Mouse (Mus musculus) liver, embryonic 11.5 days (tissue): Measurements from ENCODE around the gene Polr2a. TPM values are rescaled to one million over a fixed set of nuclear protein-coding genes. Genes with fewer than 3 reads are reported as not detected.
"Not testable (repeated sequence)": the region's sequence is repeated elsewhere in the genome, so short reads cannot be mapped to it uniquely, and the experiment has no call there.

Experiments used
- ATAC-seq: fragments of 200-750 bp; cut with Nextera tagmentation; replicated peaks from 2 replicates; pipeline ENCODE4 v1.8.0; 2017; ENCODE audit warnings: moderate number of reproducible peaks, mild to moderate bottlenecking, moderate TSS enrichment, moderate library complexity; ENCODE audit not compliant: low FRiP score
- DNase-seq: peaks from one replicate; pipeline ENCODE4 v3.0.0-alpha.2; 2017; ENCODE audit warnings: low spot score
- H3K27ac ChIP-seq: fragments of 300-500 bp; sonication (generic); 2 replicates; pipeline ENCODE4 v1.5.1; 2014; ENCODE audit warnings: mild to moderate bottlenecking, low read depth, low read length, control low read depth
- H3K27me3 ChIP-seq: fragments of 300-500 bp; sonication (generic); replicated peaks from 2 replicates; pipeline ENCODE4 v1.6.1; 2014; ENCODE audit warnings: low read length, mixed read lengths; ENCODE audit not compliant: control insufficient read depth, insufficient read depth
- H3K36me3 ChIP-seq: fragments of 300-500 bp; sonication (generic); 2 replicates; pipeline ENCODE4 v1.6.1; 2014; ENCODE audit warnings: mild to moderate bottlenecking, low read length, moderate library complexity, mixed read lengths; ENCODE audit not compliant: control insufficient read depth, insufficient read depth
- H3K4me1 ChIP-seq: fragments of 300-500 bp; sonication (generic); replicated peaks from 2 replicates; pipeline ENCODE4 v1.6.1; 2014; ENCODE audit warnings: low read length, mixed read lengths; ENCODE audit not compliant: control insufficient read depth, insufficient read depth
- H3K4me2 ChIP-seq: fragments of 300-500 bp; sonication (generic); 2 replicates; pipeline ENCODE4 v1.6.1; 2014; ENCODE audit warnings: mild to moderate bottlenecking, control low read depth, moderate library complexity
- H3K4me3 ChIP-seq: fragments of 300-500 bp; sonication (generic); 2 replicates; pipeline ENCODE4 v1.5.1; 2014; ENCODE audit warnings: low read depth, low read length, control low read depth
- H3K9ac ChIP-seq: fragments of 300-500 bp; sonication (generic); 2 replicates; pipeline ENCODE4 v1.6.1; 2014; ENCODE audit warnings: low read depth, low read length, control low read depth
- H3K9me3 ChIP-seq: fragments of 300-500 bp; sonication (generic); 2 replicates; pipeline ENCODE4 v1.6.1; 2016; ENCODE audit warnings: low read length, inconsistent platforms, mixed read lengths; ENCODE audit not compliant: control insufficient read depth
- WGBS: fragments of 180-500 bp; shearing (Covaris S2); extraction: QIAGEN DNeasy Blood & Tissue Kit; methylation state at CpG from one replicate; pipeline ENCODE4 v1.1.7; 2014; 5-methylcytosine and 5-hydroxymethylcytosine counted together
- polyA plus RNA-seq: library from polyadenylated mRNA; unstranded; fragments of >200 nt; fragmentation: Nextera tagmentation; extraction: Ambion mirVana; gene quantifications from 2 replicates; pipeline ENCODE4 v1.2.1, GENCODE M21; 2014

The Polr2a gene
- polyA plus RNA-seq, 1 experiment from 2014 or later, result 46.1 TPM

GRCm38 (mm10) chr11:69708614-69709265 lies 49.7 kb downstream of the Polr2a start:
- peaks cover 14% of the 10 kb centered on the region for H3K4me1 ChIP-seq
- H3K9ac ChIP-seq, result no peak overlapping the region
- H3K4me3 ChIP-seq, result no peak overlapping the region
- no peak overlapping the region for H3K4me2 ChIP-seq
- no peaks in the 10 kb centered on the region for H3K27me3 ChIP-seq
- 82% methylated on average over 3 of the region's 3 CpGs for WGBS
- no peak overlapping the region for H3K27ac ChIP-seq
- H3K36me3 ChIP-seq, result no peaks in the 10 kb centered on the region
- no peaks in the 10 kb centered on the region for H3K9me3 ChIP-seq
- no peak for DNase-seq
- no peak for ATAC-seq

- no peak for ATAC-seq
- Histone ChIP-seq H3K4me2 (no peak overlapping the region), H3K9me3 (no peaks in the 10 kb centered on the region), H3K9ac (no peak overlapping the region), H3K27ac (no peak overlapping the region), H3K27me3 (no peaks in the 10 kb centered on the region), H3K36me3 (no peaks in the 10 kb centered on the region), H3K4me1 (peaks cover 14% of the 10 kb centered on the region), H3K4me3 (no peak overlapping the region)
- 80% methylated on average over 4 of the region's 4 CpGs for WGBS
- DNase-seq, result no peak
Measured at GRCm38 (mm10) chr11:69707873-69708381, 50.5 kb downstream of the Polr2a start.

- H3K27ac ChIP-seq, result no peak overlapping the region
- no peaks in the 10 kb centered on the region for H3K27me3 ChIP-seq
- WGBS, result 88% methylated on average over 4 of the region's 4 CpGs
- no peaks in the 10 kb centered on the region for H3K36me3 ChIP-seq
- DNase-seq, result no peak
- no peak overlapping the region for H3K4me2 ChIP-seq
- no peak for ATAC-seq
- no peak overlapping the region for H3K9ac ChIP-seq
- peaks cover 14% of the 10 kb centered on the region for H3K4me1 ChIP-seq
- no peaks in the 10 kb centered on the region for H3K9me3 ChIP-seq
- no peak overlapping the region for H3K4me3 ChIP-seq
Measured at GRCm38 (mm10) chr11:69707480-69707847, 51.0 kb downstream of the Polr2a start.

- DNase-seq, result no peak
- H3K36me3 ChIP-seq, result no peaks in the 10 kb centered on the region
- no peak for ATAC-seq
- no peaks in the 10 kb centered on the region for H3K9me3 ChIP-seq
- H3K27me3 ChIP-seq, result no peaks in the 10 kb centered on the region
- H3K9ac ChIP-seq, result no peak overlapping the region
- no peak overlapping the region for H3K4me3 ChIP-seq
- WGBS, result 57% methylated on average over 6 of the region's 6 CpGs
- H3K4me2 ChIP-seq, result no peak overlapping the region
- no peak overlapping the region for H3K27ac ChIP-seq
- peaks cover 14% of the 10 kb centered on the region for H3K4me1 ChIP-seq
Measured at GRCm38 (mm10) chr11:69706775-69707479, 51.5 kb downstream of the Polr2a start.

- whole genome bisulfite sequencing, result 32% methylated on average over 2 of the region's 2 CpGs
- ATAC-seq (no peak), DNase-seq (no peak)
- no peak overlapping the region for H3K4me2 ChIP-seq
- H3K27me3 ChIP-seq, result no peaks in the 10 kb centered on the region
- H3K36me3 ChIP-seq, result no peaks in the 10 kb centered on the region
- no peaks in the 10 kb centered on the region for H3K9me3 ChIP-seq
- H3K4me1 ChIP-seq, result peaks cover 5% of the 10 kb centered on the region
- no peak overlapping the region for H3K4me3 ChIP-seq
- no peak overlapping the region for H3K27ac ChIP-seq
- H3K9ac ChIP-seq, result no peak overlapping the region
Measured at GRCm38 (mm10) chr11:69704613-69705010, 53.8 kb downstream of the Polr2a start.

GRCm38 (mm10) chr11:69703814-69704612 lies 54.4 kb downstream of the Polr2a start:
- ATAC-seq, result no peak
- no peak overlapping the region for H3K4me2 ChIP-seq
- no peak overlapping the region; the same call in 1 of the 2 replicates for H3K27ac ChIP-seq
- WGBS, result 60% methylated on average over 8 of the region's 8 CpGs
- H3K36me3 ChIP-seq, result no peaks in the 10 kb centered on the region
- DNase-seq, result no peak
- no peak overlapping the region for H3K4me3 ChIP-seq
- no peaks in the 10 kb centered on the region for H3K27me3 ChIP-seq
- peaks cover 3% of the 10 kb centered on the region; the same call in 1 of the 2 replicates for H3K4me1 ChIP-seq
- no peak overlapping the region for H3K9ac ChIP-seq
- H3K9me3 ChIP-seq, result no peaks in the 10 kb centered on the region

- H3K27me3 ChIP-seq, H3K4me2 ChIP-seq, H3K9ac ChIP-seq, H3K27ac ChIP-seq, H3K36me3 ChIP-seq, H3K9me3 ChIP-seq, ATAC-seq, DNase-seq, H3K4me3 ChIP-seq, H3K4me1 ChIP-seq: not testable (repeated sequence)
- WGBS, result 78% methylated on average over 2 of the region's 3 CpGs
Measured at GRCm38 (mm10) chr11:69703381-69703780, 55.1 kb downstream of the Polr2a start.

- H3K27ac ChIP-seq, H3K27me3 ChIP-seq, H3K4me1 ChIP-seq, H3K9ac ChIP-seq, H3K9me3 ChIP-seq, H3K4me2 ChIP-seq, ATAC-seq, DNase-seq, H3K4me3 ChIP-seq, H3K36me3 ChIP-seq: not testable (repeated sequence)
- WGBS, result 94% methylated on average over 9 of the region's 10 CpGs
Measured at GRCm38 (mm10) chr11:69702886-69703285, 55.6 kb downstream of the Polr2a start.
